Mouse (Mus musculus): Measurements from ENCODE around the gene Rabep1.
A peak's percentile ranks its signal among the peaks of the same experiment; 100 is the strongest.

The Rabep1 gene

GRCm38 (mm10) chr11:70844559-70845456, at the start of gene Rabep1:
Gene Rabep1 (plus strand): TSS chr11:70844778.
- DNase-seq (ENCODE audit: low spot score): peak; percentile 93

GRCm38 (mm10) chr11:70802208-70802864, 42.2 kb upstream of the Rabep1 start:
- no peak for DNase-seq (ENCODE audit: low spot score)

GRCm38 (mm10) chr11:70802865-70803261, 41.7 kb upstream of the Rabep1 start:
- no peak for DNase-seq (ENCODE audit: low spot score)

GRCm38 (mm10) chr11:70803711-70804200, 40.8 kb upstream of the Rabep1 start:
- no peak for DNase-seq (ENCODE audit: low spot score)

- DNase-seq (ENCODE audit: low spot score): no peak
These were observed 40.2 kb upstream of the Rabep1 start for GRCm38 (mm10) chr11:70804395-70804794.

- no peak for DNase-seq (ENCODE audit: low spot score)
These were observed 38.9 kb upstream of the Rabep1 start for GRCm38 (mm10) chr11:70805641-70806175.

- no peak for DNase-seq (ENCODE audit: low spot score)
These were observed 37.9 kb upstream of the Rabep1 start for GRCm38 (mm10) chr11:70806697-70807096.

GRCm38 (mm10) chr11:70807630-70808029, 36.9 kb upstream of the Rabep1 start:
- DNase-seq (ENCODE audit: low spot score): no peak

- no peak for DNase-seq (ENCODE audit: low spot score)
These were observed 36.5 kb upstream of the Rabep1 start for GRCm38 (mm10) chr11:70808101-70808500.

- no peak for DNase-seq (ENCODE audit: low spot score)
These were observed 35.6 kb upstream of the Rabep1 start for GRCm38 (mm10) chr11:70809011-70809410.

GRCm38 (mm10) chr11:70811041-70811440, 33.5 kb upstream of the Rabep1 start:
- DNase-seq (ENCODE audit: low spot score): no peak

GRCm38 (mm10) chr11:70811471-70812240, 32.9 kb upstream of the Rabep1 start:
- DNase-seq (ENCODE audit: low spot score): no peak

- DNase-seq (ENCODE audit: low spot score): no peak
These were observed 32.2 kb upstream of the Rabep1 start, which contains the start of gene Scimp for GRCm38 (mm10) chr11:70812365-70812764. Gene Scimp (minus strand): TSS chr11:70812586.

GRCm38 (mm10) chr11:70815071-70815470, 29.5 kb upstream of the Rabep1 start:
- no peak for DNase-seq (ENCODE audit: low spot score)

GRCm38 (mm10) chr11:70815498-70816078, 29.0 kb upstream of the Rabep1 start:
- DNase-seq (ENCODE audit: low spot score): peak; percentile 66

GRCm38 (mm10) chr11:70816770-70817169, 27.8 kb upstream of the Rabep1 start:
- DNase-seq (ENCODE audit: low spot score): no peak

GRCm38 (mm10) chr11:70820120-70820519, 24.5 kb upstream of the Rabep1 start:
- no peak for DNase-seq (ENCODE audit: low spot score)

GRCm38 (mm10) chr11:70821728-70822591, 22.6 kb upstream of the Rabep1 start:
- peak; percentile 83 for DNase-seq (ENCODE audit: low spot score)

GRCm38 (mm10) chr11:70826207-70826606, 18.4 kb upstream of the Rabep1 start:
- DNase-seq (ENCODE audit: low spot score): no peak

GRCm38 (mm10) chr11:70828975-70829615, 15.5 kb upstream of the Rabep1 start:
- no peak for DNase-seq (ENCODE audit: low spot score)

All from MN1 (cell line).